Mouse (Mus musculus) liver, embryonic 14.5 days (tissue): Measurements from ENCODE around the gene Atpaf2. TPM values are rescaled to one million over a fixed set of nuclear protein-coding genes. Genes with fewer than 3 reads are reported as not detected.

Source experiments
- ATAC-seq: fragments of 200-750 bp; cut with Nextera tagmentation; 2 replicates; pipeline ENCODE4 v1.8.0; 2017; ENCODE audit warnings: moderate number of reproducible peaks, mild to moderate bottlenecking, moderate library complexity; ENCODE audit not compliant: insufficient read depth
- DNase-seq, 3 experiments: peaks; one replicate each; pipeline ENCODE4 v3.0.0-alpha.2; 2012 to 2013; ENCODE audit warnings: low read depth in 3 of 3, low spot score in 3 of 3
- H3K27ac ChIP-seq: fragments of 300-500 bp; sonication (generic); 2 replicates; pipeline ENCODE4 v1.5.1; 2014; ENCODE audit warnings: moderate library complexity, mild to moderate bottlenecking, control low read depth, inconsistent platforms
- H3K27me3 ChIP-seq: fragments of 300-500 bp; sonication (generic); 2 replicates; pipeline ENCODE4 v1.6.1; 2014; ENCODE audit warnings: mild to moderate bottlenecking, low read length, moderate library complexity; ENCODE audit not compliant: control insufficient read depth, insufficient read depth
- H3K36me3 ChIP-seq: fragments of 300-500 bp; sonication (generic); replicated peaks from 2 replicates; pipeline ENCODE4 v1.6.1; 2014; ENCODE audit warnings: low read depth; ENCODE audit not compliant: control insufficient read depth, insufficient read depth
- H3K4me1 ChIP-seq, 2 experiments: fragments of 200-500 bp in 1 of 2; fragments of 300-500 bp in 1 of 2; sonication (generic) in 1 of 2; replicated peaks; 2 replicates each; pipeline ENCODE4 v1.6.1; 2012 to 2014; ENCODE audit warnings: antibody characterized with exemption in 1 of 2, inconsistent platforms in 1 of 2, low read length in 1 of 2; ENCODE audit not compliant: control insufficient read depth in 2 of 2, insufficient read depth in 2 of 2
- H3K4me2 ChIP-seq: fragments of 300-500 bp; sonication (generic); 2 replicates; pipeline ENCODE4 v1.6.1; 2014; ENCODE audit warnings: low read depth, mild to moderate bottlenecking, control low read depth, moderate library complexity
- H3K4me3 ChIP-seq, 2 experiments: fragments of 200-500 bp in 1 of 2; fragments of 300-500 bp in 1 of 2; sonication (generic) in 1 of 2; 2 replicates each; pipeline ENCODE4 v1.5.1; 2012 to 2014; ENCODE audit warnings: low read depth in 2 of 2, low read length in 2 of 2, mild to moderate bottlenecking in 2 of 2, control low read depth in 1 of 2, inconsistent platforms in 1 of 2, moderate library complexity in 1 of 2; ENCODE audit not compliant: insufficient read depth in 1 of 2
- H3K9ac ChIP-seq: fragments of 300-500 bp; sonication (generic); replicated peaks from 2 replicates; pipeline ENCODE4 v1.6.1; 2014; ENCODE audit warnings: mild to moderate bottlenecking, control low read depth, moderate library complexity
- H3K9me3 ChIP-seq: fragments of 300-500 bp; sonication (generic); 2 replicates; pipeline ENCODE4 v1.6.1; 2016; ENCODE audit warnings: low read length, mixed read lengths; ENCODE audit not compliant: control insufficient read depth
- CTCF ChIP-seq: IDR thresholded peaks from 2 replicates; pipeline ENCODE4 v1.5.1; 2016; ENCODE audit warnings: antibody characterized with exemption, low read depth, control low read depth
- EP300 ChIP-seq: IDR thresholded peaks from 2 replicates; pipeline ENCODE4 v1.6.1; 2016; ENCODE audit warnings: antibody characterized with exemption, low read depth
- WGBS: fragments of 180-500 bp; shearing (Covaris S2); extraction: QIAGEN DNeasy Blood & Tissue Kit; methylation state at CpG from one replicate; pipeline ENCODE4 v1.1.7; 2014; ENCODE audit not compliant: insufficient replicate concordance; 5-methylcytosine and 5-hydroxymethylcytosine counted together
- polyA plus RNA-seq, 2 experiments: library from polyadenylated mRNA; depleted of rRNA in 1 of 2; stranded (reverse) in 1 of 2; unstranded in 1 of 2; fragments of >200 nt; fragmentation: Nextera tagmentation in 1 of 2; extraction: Ambion mirVana in 1 of 2; gene quantifications; 2 replicates each; pipeline versions ENCODE4 v1.2.1 to v1.2.3; 2012 to 2014

Atpaf2 gene
- polyA plus RNA-seq, 2 experiments, result 19.4 to 25.2 TPM

DNA sequence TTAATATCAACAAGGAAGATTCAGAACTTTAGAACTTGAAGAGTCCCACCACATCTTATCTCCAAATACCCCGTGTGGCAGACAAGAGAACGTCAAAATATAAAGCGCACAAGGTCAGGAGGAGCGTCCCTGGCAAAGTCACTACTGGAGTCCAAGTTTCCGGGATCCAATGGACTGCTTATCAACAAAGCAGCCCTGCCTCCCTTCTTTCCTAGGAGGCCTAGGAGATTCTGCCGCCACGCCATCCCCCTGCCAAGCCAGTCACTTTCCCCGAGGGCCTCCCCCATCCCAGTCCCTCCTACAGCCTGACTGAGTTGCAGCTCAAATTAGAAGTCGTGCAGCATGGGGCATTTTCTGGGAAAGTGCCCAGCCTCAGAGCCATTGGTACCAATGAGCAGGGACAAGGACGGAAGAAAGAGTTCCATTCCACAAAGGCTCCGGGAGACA, 66.3 kb downstream of the Atpaf2 start:
- H3K27me3 ChIP-seq, result no peaks in the 10 kb centered on the region
- peaks cover 3 to 25% of the 10 kb centered on the region in 2 experiments for H3K4me1 ChIP-seq
- DNase-seq, result no peak
- H3K36me3 ChIP-seq, result no peaks in the 10 kb centered on the region
- H3K9ac ChIP-seq, result peak overlapping the region; percentile 81
- H3K4me2 ChIP-seq, result peak overlapping the region; percentile 92
- ATAC-seq, result no peak
- H3K9me3 ChIP-seq, result no peaks in the 10 kb centered on the region
- 20% methylated on average over 11 of the region's 11 CpGs for WGBS
- peak overlapping the region; percentile 60 to 78 for H3K4me3 ChIP-seq
- peak overlapping the region; percentile 54 for H3K27ac ChIP-seq
- no peak for TF ChIP-seq EP300
- TF ChIP-seq CTCF, result no peak

- Histone ChIP-seq H3K9me3 (no peaks in the 10 kb centered on the region), H3K4me3 (peak overlapping the region; percentile 60 to 78; a peak in 3 of 4 replicates), H3K27ac (no peak overlapping the region), H3K27me3 (no peaks in the 10 kb centered on the region), H3K4me2 (peak overlapping the region; percentile 92), H3K4me1 (peaks cover 3 to 26% of the 10 kb centered on the region in 2 experiments), H3K36me3 (no peaks in the 10 kb centered on the region), H3K9ac (peak overlapping the region; percentile 2; the same call in 1 of the 2 replicates)
- ATAC-seq, result no peak
- no peak for DNase-seq
- TF ChIP-seq EP300, result no peak
- TF ChIP-seq CTCF, result peak; percentile 34; the same call in 1 of the 2 replicates
- 59% methylated on average over 2 of the region's 2 CpGs for WGBS
These were observed 66.9 kb downstream of the Atpaf2 start for GRCm38 (mm10) chr11:60351388-60351787.

Other genes with a start within 250 kb of the Atpaf2 start
- 38.8 and 45.7 TPM in 2 replicates for gene Srebf1, start 195.9 kb downstream of the Atpaf2 start, polyA plus RNA-seq (2012; rRNA removed)
- gene Srebf1, start 195.9 kb downstream of the Atpaf2 start, polyA plus RNA-seq (2014; fragmentation: Nextera tagmentation; extraction: Ambion mirVana), result 37.6 and 49.6 TPM in 2 replicates
- 4.9 and 5.0 TPM in 2 replicates for gene Tom1l2, start 65.6 kb downstream of the Atpaf2 start, polyA plus RNA-seq (2012; rRNA removed)
- gene Tom1l2, start 65.6 kb downstream of the Atpaf2 start, polyA plus RNA-seq (2014; fragmentation: Nextera tagmentation; extraction: Ambion mirVana), result 2.4 and 3.1 TPM in 2 replicates
- 0.34 and 0.39 TPM in 2 replicates for gene Drc3, start 65.1 kb downstream of the Atpaf2 start, polyA plus RNA-seq (2012; rRNA removed)
- gene Drc3, start 65.1 kb downstream of the Atpaf2 start, polyA plus RNA-seq (2014; fragmentation: Nextera tagmentation; extraction: Ambion mirVana), result 0.14 and 0.20 TPM in 2 replicates
- 5.6 and 6.1 TPM in 2 replicates for gene Gid4, start 1.3 kb downstream of the Atpaf2 start, polyA plus RNA-seq (2012; rRNA removed)
- 8.4 and 10.5 TPM in 2 replicates for gene Gid4, start 1.3 kb downstream of the Atpaf2 start, polyA plus RNA-seq (2014; fragmentation: Nextera tagmentation; extraction: Ambion mirVana)
- 22.9 and 24.1 TPM in 2 replicates for gene Drg2, start 36.1 kb upstream of the Atpaf2 start, polyA plus RNA-seq (2012; rRNA removed)
- 37.5 and 41.3 TPM in 2 replicates for gene Drg2, start 36.1 kb upstream of the Atpaf2 start, polyA plus RNA-seq (2014; fragmentation: Nextera tagmentation; extraction: Ambion mirVana)
- 0.45 and 0.64 TPM in 2 replicates for gene Myo15, start 50.9 kb upstream of the Atpaf2 start, polyA plus RNA-seq (2012; rRNA removed)
- gene Myo15, start 50.9 kb upstream of the Atpaf2 start, polyA plus RNA-seq (2014; fragmentation: Nextera tagmentation; extraction: Ambion mirVana), result 0.18 and 0.44 TPM in 2 replicates
- gene Alkbh5, start 117.9 kb upstream of the Atpaf2 start, polyA plus RNA-seq (2012; rRNA removed), result 7.5 and 7.7 TPM in 2 replicates
- gene Alkbh5, start 117.9 kb upstream of the Atpaf2 start, polyA plus RNA-seq (2014; fragmentation: Nextera tagmentation; extraction: Ambion mirVana), result 14.2 and 15.1 TPM in 2 replicates